Mouse (Mus musculus): ENCODE data around the gene Fosl1.

GRCm38 (mm10) chr19:5421784-5422183 lies 25.6 kb upstream of the Fosl1 start:
- TF ChIP-seq MAX (IDR thresholded peaks at IDR 0.05; ENCODE audit: low read depth) (no peak), POLR2A (IDR thresholded peaks at IDR 0.05; ENCODE audit: insufficient read length, low read depth) (no peak), E2F4 (IDR thresholded peaks at IDR 0.05; ENCODE audit: insufficient read depth) (no peak), TCF12 (IDR thresholded peaks at IDR 0.05; ENCODE audit: insufficient read depth, poor library complexity, severe bottlenecking) (no peak), POLR2AphosphoS2 (IDR thresholded peaks at IDR 0.05; ENCODE audit: insufficient read length, low read depth) (no peak)

All from myocyte (in vitro differentiated cells).